Mouse (Mus musculus): ENCODE measurements at regions not wholly inside any gene's neighbourhood (a gene's known extent, or its start where the extent isn't known, plus 50 kb on each side); places are given as distances from the start of the nearest gene placed in this dataset.
"Not testable (repeated sequence)": the region's sequence is repeated elsewhere in the genome, so short reads cannot be mapped to it uniquely, and the experiment has no call there.

DNA sequence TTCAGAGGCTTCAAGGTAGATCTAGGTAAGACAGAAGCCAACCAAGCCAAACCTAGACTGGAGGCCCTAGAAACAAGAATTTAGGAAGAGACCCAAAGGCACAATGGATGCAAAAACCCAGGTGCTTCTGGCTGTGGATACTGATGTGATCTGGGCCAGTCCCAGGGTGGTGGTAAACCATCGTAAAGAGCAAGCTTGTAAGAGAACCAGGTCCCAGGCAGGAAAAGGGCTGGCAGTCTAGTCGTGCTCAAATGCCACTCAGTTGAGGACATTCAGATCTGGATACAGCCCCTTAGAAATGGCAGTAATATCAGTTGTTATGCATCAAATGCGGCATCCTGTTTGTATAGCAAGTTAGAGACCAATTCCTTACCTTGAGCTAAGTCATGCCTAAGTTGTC is 175.5 kb upstream of the Pkdcc start:
- no peak for DNase-seq (ENCODE audit: low read depth, low spot score)

DNA sequence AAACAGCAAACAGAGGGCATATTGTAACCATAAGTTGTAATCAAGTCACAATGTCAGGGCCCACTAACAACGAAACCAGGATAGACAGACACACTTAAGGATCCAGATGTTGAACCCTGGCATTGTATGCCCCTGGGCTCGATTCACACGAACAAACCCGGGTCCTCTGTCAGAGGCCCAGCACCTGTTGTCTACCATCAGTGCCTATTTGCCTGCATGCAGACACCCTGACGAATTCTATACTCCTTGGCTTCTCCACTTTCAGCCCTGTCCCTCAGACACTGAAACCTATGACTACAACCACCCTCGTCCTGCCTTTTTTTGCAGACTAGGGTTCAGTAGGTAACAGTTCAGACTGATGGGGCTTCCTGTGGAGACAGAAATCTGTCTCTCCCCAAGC is 170.6 kb upstream of the Pkdcc start:
- no peak for DNase-seq (ENCODE audit: low read depth, low spot score)

DNA sequence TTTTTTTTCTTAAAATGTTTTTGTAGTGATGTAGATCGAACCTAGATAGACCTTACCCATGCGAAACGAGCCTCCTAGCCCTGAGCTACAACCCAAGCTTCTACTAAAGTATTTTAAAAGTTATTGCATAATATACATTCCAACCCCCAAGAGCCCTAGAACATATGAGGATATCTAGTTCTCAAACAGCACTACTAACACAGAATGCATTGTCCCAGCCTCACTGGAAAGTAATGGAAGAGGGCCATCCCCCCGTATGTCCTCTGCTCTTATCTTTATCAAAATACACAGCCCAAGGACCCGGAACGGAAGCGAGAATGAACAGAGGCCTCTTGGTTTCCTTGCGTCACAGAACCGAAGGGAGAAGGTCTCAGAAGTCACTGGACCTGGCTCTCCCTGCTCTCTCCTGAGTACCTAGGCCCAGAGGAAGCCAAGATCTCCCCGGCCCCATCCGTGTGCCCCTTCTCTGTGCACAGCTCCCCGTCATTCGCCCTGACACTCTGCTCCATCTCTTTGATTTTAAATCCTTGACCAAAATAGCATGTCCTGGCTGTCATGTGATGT is 165.0 kb upstream of the Pkdcc start:
- no peak for DNase-seq (ENCODE audit: low read depth, low spot score)

DNA sequence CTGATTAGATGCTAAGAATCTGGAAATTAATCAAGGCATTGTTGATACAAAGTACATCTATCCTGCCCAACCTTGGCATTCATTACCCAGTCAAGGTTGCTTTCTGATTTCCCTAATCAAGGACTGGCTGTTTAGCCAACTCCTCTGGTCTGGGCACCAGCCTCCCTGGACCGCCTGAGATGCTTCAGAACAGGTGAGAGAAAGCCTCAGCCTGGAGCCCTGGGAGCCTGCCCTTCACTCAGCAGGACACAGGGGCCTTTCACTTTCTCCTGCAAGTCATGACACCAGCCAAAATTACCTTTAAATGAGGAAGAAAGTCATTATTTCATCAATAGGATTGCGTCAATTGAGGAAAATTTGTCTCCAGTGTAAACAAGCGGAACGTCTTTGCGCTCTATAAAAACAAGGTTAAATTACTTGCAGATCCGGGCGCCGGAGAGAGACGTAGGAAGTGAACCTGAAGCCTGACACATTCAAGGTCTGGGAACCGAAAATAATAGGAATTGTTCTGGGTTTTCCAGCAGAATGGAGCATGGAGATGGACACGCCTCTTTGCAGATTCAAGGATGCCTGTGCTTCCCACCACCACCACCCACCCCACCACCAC is 164.4 kb upstream of the Pkdcc start:
- DNase-seq (ENCODE audit: low read depth, low spot score) = no peak

DNA sequence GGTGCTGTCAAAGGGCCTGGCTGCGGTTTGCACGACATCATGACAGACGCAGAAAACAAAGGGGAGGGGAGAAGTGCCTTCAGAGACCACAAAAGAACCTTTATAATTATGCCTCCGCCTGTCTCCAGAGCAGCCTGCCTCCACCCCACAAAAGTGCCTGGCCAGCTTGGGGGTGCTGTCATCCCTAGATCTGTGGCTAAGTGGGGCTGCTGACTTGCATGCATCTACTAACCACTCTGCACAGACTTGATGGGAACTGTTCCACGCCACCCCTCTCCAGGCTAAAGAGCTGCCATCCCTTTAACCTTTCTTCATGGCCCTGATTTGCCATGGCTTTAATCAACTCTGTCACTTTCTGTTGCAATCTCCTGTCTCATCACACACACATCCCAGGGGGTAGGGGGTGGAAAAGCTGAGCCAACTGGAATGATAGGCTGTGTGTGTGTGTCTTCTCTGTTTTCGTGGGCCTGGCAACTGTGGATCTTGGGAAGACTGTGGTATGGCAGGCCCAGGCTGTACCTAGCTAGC is 162.4 kb upstream of the Pkdcc start:
- DNase-seq (ENCODE audit: low read depth, low spot score) = no peak

DNA sequence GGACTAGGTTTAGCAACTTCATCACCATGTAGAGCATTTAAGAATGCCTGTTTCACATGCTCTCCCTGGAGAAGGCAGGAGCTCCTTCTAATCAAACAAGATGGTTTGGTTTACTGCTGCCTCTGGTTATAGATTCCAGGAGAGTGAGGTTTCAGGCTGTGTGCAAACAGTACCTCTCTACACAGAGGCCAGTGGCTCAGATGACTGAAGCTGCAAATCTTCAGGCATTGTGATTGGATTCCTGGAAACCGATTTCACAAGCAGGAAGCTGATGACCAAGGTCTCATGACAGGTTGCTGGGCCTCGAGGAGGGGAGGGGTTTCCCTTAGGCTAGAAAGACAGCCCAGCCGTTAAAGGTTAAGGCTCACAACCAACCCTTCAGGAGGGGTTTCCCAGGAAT is 157.3 kb upstream of the Pkdcc start:
- no peak for DNase-seq (ENCODE audit: low read depth, low spot score)

DNA sequence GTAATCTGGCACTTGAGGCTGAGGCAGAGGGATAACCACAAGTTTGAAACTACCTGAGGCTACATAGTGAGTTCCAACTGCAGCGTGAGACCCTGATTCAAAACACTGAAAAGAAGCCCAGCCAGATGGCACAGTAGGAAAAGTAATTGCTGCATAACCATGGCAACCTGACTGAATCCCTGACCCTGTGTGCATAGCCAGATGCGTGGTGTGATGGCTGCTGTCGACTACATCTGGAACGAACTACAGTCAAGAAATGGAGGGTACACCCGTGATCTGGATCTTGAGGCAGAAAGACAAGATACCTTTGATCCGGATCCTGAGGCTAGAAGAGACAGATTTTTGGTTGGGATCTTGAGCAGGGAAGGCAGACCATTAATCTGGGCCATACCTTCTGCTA is 153.2 kb upstream of the Pkdcc start:
- no peak for DNase-seq (ENCODE audit: low read depth, low spot score)

DNA sequence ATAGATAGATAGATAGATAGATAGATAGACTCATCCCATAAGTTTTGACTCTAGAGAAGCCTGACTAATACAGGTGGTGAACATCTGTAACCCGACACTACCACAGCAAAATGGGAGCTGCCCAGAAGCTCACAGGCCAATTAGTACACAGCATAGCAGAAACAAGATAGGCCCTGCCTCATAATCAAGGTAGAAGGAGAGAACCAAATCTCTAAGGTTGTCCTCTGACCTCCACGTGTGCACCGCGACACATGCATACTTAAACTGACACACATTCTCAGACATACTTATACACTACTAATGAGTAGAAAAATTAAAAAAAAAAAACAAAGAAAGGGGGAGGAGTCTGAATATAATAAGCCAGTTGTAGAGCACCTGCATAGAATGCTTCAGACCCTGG is 151.2 kb upstream of the Pkdcc start:
- no peak for DNase-seq (ENCODE audit: low read depth, low spot score)

DNA sequence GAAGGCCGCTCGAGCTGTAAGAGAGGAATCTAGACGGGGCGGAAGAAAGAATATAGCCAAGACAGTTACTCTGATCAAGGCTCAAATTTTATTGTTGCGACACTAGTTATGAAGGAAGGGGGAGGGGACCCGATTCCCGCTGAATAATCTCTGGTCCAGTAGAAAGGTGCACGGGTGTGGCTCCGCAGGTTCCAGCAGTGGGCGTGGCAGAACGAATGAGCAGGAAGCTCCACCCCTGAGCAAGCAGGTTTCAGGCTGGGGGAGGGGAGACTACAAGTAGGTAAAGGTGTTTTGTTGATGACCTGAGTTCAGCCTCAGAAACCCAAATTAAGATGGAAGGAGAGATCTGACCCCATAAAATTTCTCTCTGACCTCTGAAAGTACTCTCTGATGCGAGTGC is 150.7 kb upstream of the Pkdcc start:
- not testable (repeated sequence) for DNase-seq (ENCODE audit: low read depth, low spot score)

DNA sequence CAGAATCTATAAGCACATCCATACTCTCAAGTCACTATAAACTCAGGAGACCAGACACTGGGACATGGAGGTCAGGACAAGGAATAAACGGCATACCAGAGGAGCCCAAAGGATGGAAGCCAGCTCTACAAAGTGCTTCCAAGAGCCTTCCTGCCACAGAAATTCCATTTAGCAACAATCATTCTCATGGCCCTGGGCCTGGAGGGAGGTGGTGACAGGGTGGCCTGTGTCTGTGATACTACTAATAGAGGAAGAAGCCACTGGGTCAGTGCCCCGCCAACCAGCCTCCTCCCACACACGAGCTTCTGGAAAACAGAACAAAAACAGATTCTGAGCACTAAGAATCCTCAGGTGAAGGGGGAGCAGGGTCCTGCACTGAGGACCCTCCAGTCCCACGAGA is 145.8 kb upstream of the Pkdcc start:
- DNase-seq (ENCODE audit: low read depth, low spot score) = no peak

DNA sequence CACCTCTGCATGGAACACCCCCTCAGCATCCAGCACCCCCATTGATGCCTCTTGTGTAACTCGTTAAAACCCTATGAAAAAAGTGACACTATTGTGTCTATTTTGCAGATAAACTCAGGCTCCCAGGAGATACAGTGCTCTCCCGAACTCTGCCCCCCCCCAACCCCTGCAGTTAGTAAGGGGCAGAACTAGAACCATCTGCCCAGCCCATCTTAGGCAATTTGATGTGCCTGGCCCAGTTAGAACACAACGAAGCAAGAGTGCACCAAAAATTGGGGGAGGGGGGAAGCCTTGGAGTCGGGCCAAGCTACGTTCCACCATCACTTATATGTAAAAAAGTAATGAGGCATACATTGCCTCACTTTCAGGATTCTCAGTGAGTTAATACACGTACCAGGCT is 143.3 kb upstream of the Pkdcc start:
- DNase-seq (ENCODE audit: low read depth, low spot score) = no peak

DNA sequence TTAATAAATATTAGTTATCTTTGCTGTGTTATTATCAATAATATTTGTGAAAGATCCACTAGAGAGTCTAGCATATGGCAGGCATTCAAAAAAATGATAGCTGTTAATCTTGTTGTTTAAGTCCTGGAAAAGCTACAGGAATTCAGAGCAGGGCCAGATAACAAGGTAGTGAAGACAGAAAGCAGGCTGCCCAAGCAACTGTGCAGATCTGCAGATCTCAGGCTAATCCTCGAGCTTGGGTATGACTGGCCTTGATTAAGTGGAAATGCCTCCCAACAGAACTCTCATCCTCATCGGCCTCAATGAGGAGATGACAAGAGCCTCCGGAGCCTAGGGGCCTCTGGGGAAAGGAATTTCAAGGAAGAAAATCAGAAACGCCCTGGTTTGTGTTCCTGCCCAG is 142.9 kb upstream of the Pkdcc start:
- DNase-seq (ENCODE audit: low read depth, low spot score) = no peak

DNA sequence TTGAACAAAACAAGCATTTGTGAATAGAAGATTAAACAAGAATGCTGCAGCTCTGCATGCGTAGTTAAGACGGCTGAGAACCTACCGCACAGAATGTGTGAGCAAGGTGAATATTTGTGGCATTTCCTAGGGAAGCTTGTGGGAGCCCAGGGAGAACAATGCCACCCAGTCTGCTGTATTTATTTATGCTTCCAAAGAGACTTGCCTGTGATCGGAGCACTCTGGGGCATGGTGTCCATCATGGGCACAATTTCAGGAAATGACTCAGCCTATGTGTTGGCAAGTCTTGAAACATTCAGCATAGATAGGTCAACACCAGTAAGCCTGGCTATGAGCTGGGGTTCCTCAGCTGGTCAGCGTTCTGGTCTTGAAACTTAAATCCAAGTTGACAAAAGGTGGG is 140.2 kb upstream of the Pkdcc start:
- DNase-seq (ENCODE audit: low read depth, low spot score) = no peak

DNA sequence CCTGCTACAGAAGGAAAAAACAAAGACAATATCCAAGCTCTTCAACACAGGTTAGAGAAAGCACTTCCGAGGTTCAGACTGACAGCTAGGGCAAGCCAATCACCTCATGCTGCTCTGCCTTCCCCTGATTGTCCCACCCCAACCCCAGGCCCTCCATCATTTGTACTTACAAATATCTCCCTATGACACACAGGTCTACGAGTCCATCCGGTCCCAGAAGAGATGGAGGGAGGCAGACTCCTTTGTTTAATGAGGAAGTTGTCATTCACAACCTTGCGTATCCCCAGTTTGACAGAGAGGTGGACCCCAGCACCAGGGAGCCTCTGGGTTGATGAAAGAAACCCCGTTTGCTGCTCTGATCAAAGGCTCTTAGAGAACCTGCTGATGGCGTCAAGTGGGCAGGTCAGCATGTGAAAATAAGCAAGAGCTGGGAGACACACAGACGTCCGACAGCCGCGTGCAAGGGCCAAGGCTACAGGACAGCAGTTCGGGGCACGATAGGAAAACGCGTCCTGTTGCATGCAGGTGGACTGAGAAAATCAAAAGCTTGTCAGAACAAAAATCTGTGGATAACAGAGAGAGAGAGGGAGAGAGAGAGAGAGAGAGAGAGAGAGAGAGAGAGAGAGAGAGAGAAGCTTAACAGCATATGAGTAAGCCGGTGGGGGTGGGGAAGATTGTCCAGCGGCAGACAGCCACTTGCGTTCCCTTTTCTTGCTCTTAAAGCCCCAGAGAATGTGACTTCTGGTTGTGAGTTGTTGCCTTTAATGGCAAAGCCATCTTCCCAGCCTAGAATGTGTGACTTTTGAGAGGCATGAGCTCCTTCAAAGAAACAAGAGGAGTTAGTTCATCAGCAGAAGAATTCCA is 137.1 kb upstream of the Pkdcc start:
- DNase-seq (ENCODE audit: low read depth, low spot score) = no peak

DNA sequence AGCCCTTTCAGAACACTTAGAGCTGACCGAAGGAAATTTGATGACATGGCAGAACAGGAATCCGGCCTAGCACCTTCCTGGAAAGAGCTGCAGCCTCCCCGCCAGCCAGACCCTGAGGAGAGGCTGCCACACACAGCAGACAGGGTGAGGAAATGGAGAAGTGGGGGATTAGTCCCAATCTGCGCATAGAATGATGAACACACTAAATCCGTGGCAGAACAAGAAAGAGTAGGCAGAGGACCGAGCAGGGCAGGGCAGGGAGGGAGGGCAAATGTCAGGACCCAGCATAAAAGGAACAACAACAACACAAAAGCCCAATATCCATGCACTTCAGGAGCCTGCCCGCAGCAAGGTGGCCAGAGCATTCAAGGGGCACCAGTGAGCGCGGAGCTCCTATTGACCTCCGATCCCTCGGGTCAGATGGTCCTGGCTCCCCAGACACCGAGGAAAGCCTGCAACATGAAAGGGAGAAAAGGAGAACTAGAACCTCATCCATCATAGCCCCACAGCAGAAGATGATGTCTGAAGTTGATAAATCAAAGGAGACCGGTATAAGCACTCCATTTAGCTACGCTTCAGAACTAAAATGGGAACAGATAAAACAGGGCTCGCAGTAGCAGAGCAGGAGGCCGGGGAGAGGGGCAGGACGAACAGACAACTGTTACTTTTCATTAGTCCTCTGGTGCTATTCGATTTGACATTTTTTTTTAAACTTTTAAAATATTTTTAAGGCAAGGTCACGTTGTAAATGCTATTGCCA is 136.3 kb upstream of the Pkdcc start:
- no peak for DNase-seq (ENCODE audit: low read depth, low spot score)

DNA sequence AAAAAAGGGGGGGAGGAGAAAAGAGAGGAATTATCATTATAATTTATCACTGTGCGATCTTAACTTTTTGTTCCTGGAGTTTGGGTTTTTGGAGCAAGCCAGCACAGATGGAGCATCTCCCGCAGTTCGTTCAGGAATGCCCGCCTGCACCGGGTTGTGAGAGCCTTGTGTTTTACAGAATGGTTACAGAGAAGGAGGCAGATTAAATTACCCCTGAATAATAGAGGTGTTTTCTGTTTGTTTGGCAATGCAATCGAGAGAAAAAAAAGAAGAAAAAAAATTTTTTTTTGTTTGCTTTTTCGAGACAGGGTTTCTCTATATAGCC is 135.8 kb upstream of the Pkdcc start:
- no peak for DNase-seq (ENCODE audit: low read depth, low spot score)

DNA sequence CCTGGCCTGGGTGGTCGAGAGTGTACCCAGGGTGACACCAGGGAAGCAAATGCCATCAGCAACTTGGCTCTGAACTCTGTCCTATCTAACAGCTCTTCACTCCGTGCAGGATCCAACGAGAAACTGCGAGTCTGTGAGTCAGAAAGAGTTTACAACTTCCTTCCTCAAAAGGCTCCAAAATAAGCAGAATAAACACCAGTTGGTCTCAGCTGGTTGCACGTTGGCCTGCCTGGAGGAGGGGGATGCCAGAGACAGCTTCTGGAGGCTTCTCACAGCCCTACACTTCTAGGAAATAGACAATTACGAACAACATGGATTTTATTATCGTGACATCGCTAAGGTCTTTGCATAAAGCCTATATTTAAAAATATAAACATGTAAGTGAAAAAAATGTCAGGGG is 133.4 kb upstream of the Pkdcc start:
- DNase-seq (ENCODE audit: low read depth, low spot score) = no peak

DNA sequence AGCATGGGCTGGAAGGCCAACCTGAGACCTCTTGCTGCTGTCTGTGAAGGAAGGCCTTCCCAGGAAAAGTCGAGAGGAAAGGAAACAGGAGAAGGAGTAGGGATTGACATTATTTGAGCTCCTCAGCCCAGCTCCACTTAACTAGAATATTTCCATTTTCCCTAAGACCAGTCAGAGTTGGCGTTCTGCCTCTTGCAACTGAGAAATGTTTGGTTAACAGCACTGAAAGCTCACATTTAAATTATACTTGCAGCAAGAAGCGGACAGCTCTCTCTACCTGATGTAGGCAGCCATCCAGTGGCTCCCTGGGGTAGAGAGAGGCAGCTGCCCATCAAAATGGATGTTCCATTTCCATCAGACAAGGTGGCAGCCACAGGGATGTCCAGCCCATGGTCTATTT is 131.6 kb upstream of the Pkdcc start:
- DNase-seq (ENCODE audit: low read depth, low spot score) = no peak

DNA sequence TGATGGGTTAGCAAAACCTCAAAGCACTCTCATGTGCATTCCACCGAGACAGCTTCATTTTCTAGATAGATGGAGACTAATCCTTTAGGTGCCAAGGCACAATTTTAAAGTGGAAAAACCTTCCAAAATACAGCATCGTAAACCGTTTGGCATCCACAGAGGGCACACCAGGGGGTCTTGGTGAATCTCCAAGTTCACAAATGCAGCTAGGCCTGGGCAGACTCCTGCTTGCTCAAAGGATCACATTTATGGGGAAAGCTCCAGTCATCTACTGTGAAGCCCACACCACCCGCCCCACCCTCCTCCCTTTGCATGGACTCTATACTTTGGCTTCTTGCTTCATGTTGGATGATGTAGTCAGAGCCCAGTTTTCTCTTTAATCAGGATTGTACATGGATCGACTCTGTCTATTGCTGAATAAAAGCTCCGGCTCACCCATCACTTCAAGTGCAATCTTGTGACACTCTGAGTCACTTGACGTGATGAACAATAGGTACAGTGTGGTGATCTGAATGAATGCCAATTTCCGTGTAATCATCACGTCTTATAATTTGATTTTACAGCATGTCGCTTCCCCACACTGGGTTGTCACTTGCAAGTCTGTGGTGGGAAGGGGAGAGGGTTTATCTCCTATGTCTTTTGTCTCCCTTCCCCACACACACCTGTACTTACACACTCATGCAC is 129.2 kb upstream of the Pkdcc start:
- DNase-seq (ENCODE audit: low read depth, low spot score) = no peak

DNA sequence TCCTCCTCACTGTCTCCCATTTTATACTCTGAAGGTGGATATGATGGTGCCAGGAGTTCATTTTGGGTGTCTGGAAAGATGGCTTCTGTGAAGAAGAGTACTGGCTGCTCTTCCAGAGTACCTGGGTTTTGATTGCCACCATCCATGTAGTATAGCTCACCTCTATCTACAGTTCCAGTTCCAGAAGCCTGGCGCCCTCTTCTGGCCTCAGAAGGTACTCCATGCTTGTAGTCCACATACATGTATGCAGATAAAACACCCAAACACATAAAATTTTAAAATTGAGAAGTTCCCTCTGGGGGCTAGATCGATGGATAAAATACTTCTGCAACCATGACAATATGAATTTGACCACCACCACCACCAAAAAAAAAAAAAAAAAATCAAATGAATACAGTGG is 128.4 kb upstream of the Pkdcc start:
- DNase-seq (ENCODE audit: low read depth, low spot score) = no peak

DNA sequence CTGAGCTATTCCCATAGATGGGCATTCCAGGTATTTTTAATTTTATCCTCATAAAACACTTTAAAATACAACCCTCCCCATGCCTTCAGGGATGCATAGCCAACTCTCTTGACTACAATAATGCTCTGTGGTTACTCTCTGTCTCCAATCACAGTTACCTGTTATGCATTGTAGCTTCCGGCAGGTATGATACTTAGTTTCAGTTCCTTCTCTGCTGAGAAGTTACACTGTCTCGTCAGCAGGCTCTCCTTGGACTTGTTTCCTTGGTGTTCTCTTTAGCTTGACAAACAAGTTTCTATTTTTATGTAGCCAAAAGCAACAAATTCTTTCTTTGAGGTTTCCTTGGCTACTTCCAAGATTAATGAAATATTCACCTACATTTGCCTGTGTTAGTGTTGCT is 126.6 kb upstream of the Pkdcc start:
- no peak for DNase-seq (ENCODE audit: low read depth, low spot score)
